Mouse (Mus musculus) intestine, embryonic 14.5 days (tissue): ENCODE results near the gene Olfr411. TPM values are rescaled to one million over a fixed set of nuclear protein-coding genes. Genes with fewer than 3 reads are reported as not detected.

Experiments
- ATAC-seq: fragments of 200-750 bp; cut with Nextera tagmentation; replicated peaks from 2 replicates; pipeline ENCODE4 v1.8.0; 2017; ENCODE audit warnings: low read depth, moderate number of reproducible peaks, moderate TSS enrichment, moderate library complexity; ENCODE audit not compliant: low FRiP score, low TSS enrichment
- DNase-seq: peaks from one replicate; pipeline ENCODE4 v3.0.0-alpha.2; 2018; ENCODE audit warnings: low spot score
- H3K27ac ChIP-seq: fragments of 300-500 bp; sonication (generic); 2 replicates; pipeline ENCODE4 v1.5.1; 2014; ENCODE audit warnings: low read depth, mild to moderate bottlenecking, control low read depth
- H3K27me3 ChIP-seq: fragments of 300-500 bp; sonication (generic); replicated peaks from 2 replicates; pipeline ENCODE4 v1.6.1; 2014; ENCODE audit warnings: low read length, control low read depth; ENCODE audit not compliant: control insufficient read depth, insufficient read depth
- H3K36me3 ChIP-seq: fragments of 300-500 bp; sonication (generic); 2 replicates; pipeline ENCODE4 v1.6.1; 2014; ENCODE audit warnings: low read length, control low read depth; ENCODE audit not compliant: control insufficient read depth, insufficient read depth
- H3K4me1 ChIP-seq: fragments of 300-500 bp; sonication (generic); replicated peaks from 2 replicates; pipeline ENCODE4 v1.6.1; 2014; ENCODE audit warnings: low read length, control low read depth, mixed read lengths; ENCODE audit not compliant: control insufficient read depth, insufficient read depth
- H3K4me2 ChIP-seq: fragments of 300-500 bp; sonication (generic); 2 replicates; pipeline ENCODE4 v1.6.1; 2014; ENCODE audit warnings: low read length
- H3K4me3 ChIP-seq: fragments of 300-500 bp; sonication (generic); 2 replicates; pipeline ENCODE4 v1.5.1; 2014; ENCODE audit warnings: low read depth, low read length, control low read depth, mixed read lengths
- H3K9ac ChIP-seq: fragments of 300-500 bp; sonication (generic); 2 replicates; pipeline ENCODE4 v1.6.1; 2014; ENCODE audit warnings: mild to moderate bottlenecking, low read length
- H3K9me3 ChIP-seq: fragments of 300-500 bp; sonication (generic); 2 replicates; pipeline ENCODE4 v1.6.1; 2016; ENCODE audit warnings: low read length, control low read depth; ENCODE audit not compliant: control insufficient read depth
- WGBS: fragments of 180-500 bp; shearing (Covaris S2); extraction: QIAGEN DNeasy Blood & Tissue Kit; methylation state at CpG from one replicate; pipeline ENCODE4 v1.1.7; 2014; 5-methylcytosine and 5-hydroxymethylcytosine counted together
- polyA plus RNA-seq: library from polyadenylated mRNA; unstranded; fragments of >200 nt; fragmentation: Nextera tagmentation; extraction: Ambion mirVana; gene quantifications from 2 replicates; pipeline ENCODE4 v1.2.1, GENCODE M21; 2014

Olfr411 gene
- polyA plus RNA-seq, 1 experiment from 2014 or later = not detected

- 79% methylated on average over 3 of the region's 3 CpGs for WGBS
Observed at GRCm38 (mm10) chr11:74376847-74377246, 24.4 kb upstream of the Olfr411 start.

GRCm38 (mm10) chr11:74371393-74372100 lies 19.1 kb upstream of the Olfr411 start:
- Histone ChIP-seq H3K36me3 (no peaks in the 10 kb centered on the region), H3K4me2 (no peak overlapping the region), H3K9me3 (no peaks in the 10 kb centered on the region), H3K9ac (no peak overlapping the region), H3K4me3 (no peak overlapping the region), H3K27me3 (peaks cover 9% of the 10 kb centered on the region; the same call in 1 of the 2 replicates), H3K27ac (no peak overlapping the region), H3K4me1 (no peaks in the 10 kb centered on the region)
- 13% methylated on average over 22 of the region's 22 CpGs for WGBS
- peak; percentile 53; the same call in 1 of the 2 replicates for ATAC-seq
- DNase-seq = peak; percentile 96

More at GRCm38 (mm10) chr11:74376847-74377246, 24.4 kb upstream of the Olfr411 start:
- no peak overlapping the region for H3K27ac ChIP-seq
- no peak overlapping the region for H3K4me3 ChIP-seq
- no peak overlapping the region for H3K9ac ChIP-seq
- H3K4me2 ChIP-seq = no peak overlapping the region
- no peaks in the 10 kb centered on the region for H3K9me3 ChIP-seq
- no peaks in the 10 kb centered on the region; the same call in 1 of the 2 replicates for H3K4me1 ChIP-seq
- ATAC-seq = peak; percentile 63
- H3K27me3 ChIP-seq = no peaks in the 10 kb centered on the region
- DNase-seq = no peak
- no peaks in the 10 kb centered on the region for H3K36me3 ChIP-seq

- no peak for DNase-seq
- Histone ChIP-seq H3K4me1 (no peaks in the 10 kb centered on the region), H3K4me2 (no peak within 1 kb of the TSS), H3K4me3 (no peak within 1 kb of the TSS), H3K9me3 (no peaks in the 10 kb centered on the region), H3K9ac (no peak within 1 kb of the TSS), H3K36me3 (no peaks in the 10 kb centered on the region), H3K27ac (no peak within 1 kb of the TSS), H3K27me3 (no peaks in the 10 kb centered on the region)
- no peak for ATAC-seq
- 67% methylated on average over 1 of the region's 1 CpGs for WGBS
Observed at GRCm38 (mm10) chr11:74361769-74362168, 9.3 kb upstream of the Olfr411 start, which contains the start of gene Olfr412. TSS of gene Olfr412 (plus strand) at chr11:74362069.

GRCm38 (mm10) chr11:74337931-74338330 lies 14.5 kb downstream of the Olfr411 start, which contains the start of gene Olfr410:
TSS of gene Olfr410 (minus strand) at chr11:74338031.
- no peak within 1 kb of the TSS for H3K9ac ChIP-seq
- H3K4me3 ChIP-seq = no peak within 1 kb of the TSS
- no peak within 1 kb of the TSS for H3K27ac ChIP-seq
- no peaks in the 10 kb centered on the region for H3K36me3 ChIP-seq
- DNase-seq (no peak), ATAC-seq (no peak)
- no peak within 1 kb of the TSS for H3K4me2 ChIP-seq
- H3K27me3 ChIP-seq = no peaks in the 10 kb centered on the region
- no peaks in the 10 kb centered on the region for H3K4me1 ChIP-seq
- H3K9me3 ChIP-seq = no peaks in the 10 kb centered on the region
- WGBS = 82% methylated on average over 6 of the region's 6 CpGs

- Histone ChIP-seq H3K4me3 (no peak overlapping the region), H3K4me1 (no peaks in the 10 kb centered on the region), H3K9me3 (no peaks in the 10 kb centered on the region), H3K27ac (no peak overlapping the region), H3K27me3 (no peaks in the 10 kb centered on the region), H3K9ac (no peak overlapping the region), H3K4me2 (no peak overlapping the region), H3K36me3 (no peaks in the 10 kb centered on the region)
- ATAC-seq = no peak
- no peak for DNase-seq
Observed at GRCm38 (mm10) chr11:74328781-74329180, 23.7 kb downstream of the Olfr411 start.

- DNase-seq (no peak), ATAC-seq (no peak)
- Histone ChIP-seq H3K4me1 (no peaks in the 10 kb centered on the region), H3K4me2 (no peak overlapping the region), H3K4me3 (no peak overlapping the region), H3K27me3 (no peaks in the 10 kb centered on the region), H3K36me3 (no peaks in the 10 kb centered on the region), H3K9me3 (no peaks in the 10 kb centered on the region), H3K27ac (no peak overlapping the region), H3K9ac (no peak overlapping the region)
- 83% methylated on average over 2 of the region's 2 CpGs for WGBS
Observed at GRCm38 (mm10) chr11:74326044-74326443, 26.4 kb downstream of the Olfr411 start.

Other genes starting within 250 kb of the Olfr411 start
- not detected in 2 replicates for gene Olfr401, start 238.9 kb downstream of the Olfr411 start, polyA plus RNA-seq
- not detected in 2 replicates for gene Olfr402, start 199.1 kb downstream of the Olfr411 start, polyA plus RNA-seq
- gene Olfr403, start 166.4 kb downstream of the Olfr411 start, polyA plus RNA-seq = not detected in 2 replicates
- not detected in 2 replicates for gene Olfr43, start 141.3 kb downstream of the Olfr411 start, polyA plus RNA-seq
- not detected in 2 replicates for gene Olfr406, start 92.8 kb downstream of the Olfr411 start, polyA plus RNA-seq
- gene Olfr59, start 68.9 kb downstream of the Olfr411 start, polyA plus RNA-seq = not detected in 2 replicates
- gene Olfr410, start 14.6 kb downstream of the Olfr411 start, polyA plus RNA-seq = not detected in 2 replicates
- not detected in 2 replicates for gene Olfr412, start 9.4 kb upstream of the Olfr411 start, polyA plus RNA-seq